Mouse (Mus musculus) B cell, adult 2 months (primary cell): ENCODE data around the gene Ggta1.

ENCODE experiments used
- DNase-seq, 2 experiments: peaks; one replicate each; pipeline ENCODE4 v3.0.0; 2022

Gene Ggta1

DNA sequence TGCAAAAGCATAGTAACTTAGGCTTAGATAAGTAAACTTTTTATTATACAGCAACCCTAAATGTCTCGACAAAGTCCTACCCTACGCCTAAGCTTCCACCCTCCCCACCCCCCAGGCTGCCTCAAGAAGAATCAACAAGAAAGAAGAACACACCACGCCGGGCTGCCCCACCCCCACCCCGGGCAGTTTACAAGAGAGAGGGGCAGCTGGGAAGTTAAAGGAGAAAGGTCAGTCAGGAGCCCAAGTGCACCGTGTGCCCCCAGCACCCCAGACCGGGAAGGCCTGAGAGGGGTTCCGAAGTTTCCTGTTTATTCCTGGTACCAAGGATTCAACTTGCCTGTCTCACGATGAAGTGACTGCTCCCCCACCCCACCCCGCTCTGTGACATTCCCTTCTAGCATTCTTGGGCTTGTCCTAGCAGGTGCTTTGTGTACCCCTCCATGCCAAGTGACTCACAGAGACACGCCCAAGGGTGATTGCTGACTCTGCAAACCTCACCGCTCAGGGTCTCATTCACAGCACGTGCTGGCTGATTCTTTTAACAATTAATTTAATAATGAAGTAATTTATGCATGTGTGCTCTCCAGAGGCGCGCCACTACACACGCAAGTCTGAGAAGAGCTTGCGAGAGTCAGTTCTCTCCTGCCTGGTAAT is 27.6 kb upstream of the Ggta1 start:
- DNase-seq: no peak

DNA sequence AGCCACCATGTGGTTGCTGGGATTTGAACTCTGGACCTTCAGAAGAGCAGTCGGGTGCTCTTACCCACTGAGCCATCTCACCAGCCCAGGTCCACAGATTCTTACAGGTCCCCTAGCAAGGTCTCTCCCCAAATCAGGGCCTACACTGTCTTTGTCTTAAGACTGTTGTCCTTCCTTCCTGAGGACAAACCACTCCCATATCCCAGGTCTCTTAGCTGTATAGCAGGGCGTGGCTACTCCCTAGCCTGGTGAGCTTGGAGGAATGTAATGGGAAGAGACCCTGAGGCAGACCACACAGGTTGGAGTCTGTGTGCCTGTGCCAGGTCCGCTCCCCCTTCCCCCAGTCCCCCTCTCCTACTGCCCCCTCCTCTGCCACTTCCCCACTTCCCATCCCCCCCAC is 24.7 kb upstream of the Ggta1 start:
- DNase-seq: no peak

DNA sequence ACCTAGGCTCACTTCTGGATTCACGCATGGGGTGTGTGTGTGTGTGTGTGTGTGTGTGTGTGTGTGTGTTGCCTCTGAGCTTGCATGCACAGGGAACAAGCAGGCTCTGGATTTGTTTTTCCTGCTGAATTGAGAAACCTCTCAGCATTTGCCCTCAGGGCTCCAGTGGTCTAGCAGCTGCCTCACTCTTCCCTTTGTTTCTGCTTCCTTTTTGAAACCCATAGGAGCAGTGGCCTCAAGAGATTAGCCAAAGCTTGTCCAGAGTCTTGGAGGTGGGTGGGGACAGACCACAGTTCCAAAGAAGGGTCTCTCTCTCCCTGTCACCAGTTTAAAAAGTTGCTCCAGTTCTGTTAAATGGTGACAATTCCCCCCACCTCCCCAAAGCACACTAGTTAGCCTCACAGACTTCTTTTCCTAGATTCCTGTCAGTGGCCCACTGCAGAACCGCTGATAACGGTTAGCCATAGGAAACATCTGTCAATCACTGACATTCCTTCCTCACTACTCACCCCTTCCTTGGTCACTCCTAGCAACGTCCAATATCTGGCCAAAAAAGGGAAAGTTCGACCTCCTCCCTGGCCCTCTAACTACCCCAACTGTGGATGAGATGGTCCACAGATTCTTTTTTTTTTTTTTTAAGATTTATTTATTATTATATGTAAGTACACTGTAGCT is 24.1 kb upstream of the Ggta1 start:
- no peak for DNase-seq

DNA sequence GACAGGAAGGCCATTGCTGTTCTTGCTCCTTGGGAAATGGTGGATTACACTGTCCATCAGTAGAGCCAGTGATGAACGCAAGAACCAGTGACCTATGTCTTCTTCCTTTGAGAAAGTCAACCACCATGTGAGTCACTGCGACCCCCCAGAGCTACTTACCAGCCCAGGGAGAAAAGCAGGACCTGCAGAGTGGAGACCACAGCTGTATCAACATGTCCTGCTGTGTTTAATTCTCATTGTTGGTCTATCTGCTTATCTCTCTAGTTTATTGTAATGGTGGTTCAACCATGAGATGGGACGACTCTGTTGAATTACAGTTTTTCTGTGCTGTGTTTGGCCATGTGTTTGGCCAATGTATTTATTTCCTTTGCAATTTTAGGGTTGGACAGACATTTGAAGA is 21.1 kb upstream of the Ggta1 start:
- DNase-seq: no peak

DNA sequence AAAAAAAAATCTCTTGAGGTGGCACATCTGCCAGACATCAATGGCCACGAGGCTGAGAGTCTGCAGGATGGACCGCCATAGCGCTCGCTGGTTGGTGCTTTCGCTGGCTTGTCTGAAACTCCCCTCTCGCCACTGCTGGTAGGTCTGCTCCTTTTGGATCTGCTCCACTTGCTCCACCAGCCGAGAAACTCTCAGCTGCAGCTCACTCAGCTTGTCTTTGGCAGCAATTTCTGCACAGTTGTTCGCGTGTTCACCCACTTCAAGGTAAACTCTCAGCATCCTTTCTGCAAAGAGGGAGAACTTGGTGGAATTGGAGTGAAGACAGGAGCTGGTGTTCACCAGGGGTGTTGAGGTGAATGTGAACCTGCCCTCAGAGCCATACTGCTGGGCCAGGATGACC is 20.4 kb upstream of the Ggta1 start:
- no peak for DNase-seq

DNA sequence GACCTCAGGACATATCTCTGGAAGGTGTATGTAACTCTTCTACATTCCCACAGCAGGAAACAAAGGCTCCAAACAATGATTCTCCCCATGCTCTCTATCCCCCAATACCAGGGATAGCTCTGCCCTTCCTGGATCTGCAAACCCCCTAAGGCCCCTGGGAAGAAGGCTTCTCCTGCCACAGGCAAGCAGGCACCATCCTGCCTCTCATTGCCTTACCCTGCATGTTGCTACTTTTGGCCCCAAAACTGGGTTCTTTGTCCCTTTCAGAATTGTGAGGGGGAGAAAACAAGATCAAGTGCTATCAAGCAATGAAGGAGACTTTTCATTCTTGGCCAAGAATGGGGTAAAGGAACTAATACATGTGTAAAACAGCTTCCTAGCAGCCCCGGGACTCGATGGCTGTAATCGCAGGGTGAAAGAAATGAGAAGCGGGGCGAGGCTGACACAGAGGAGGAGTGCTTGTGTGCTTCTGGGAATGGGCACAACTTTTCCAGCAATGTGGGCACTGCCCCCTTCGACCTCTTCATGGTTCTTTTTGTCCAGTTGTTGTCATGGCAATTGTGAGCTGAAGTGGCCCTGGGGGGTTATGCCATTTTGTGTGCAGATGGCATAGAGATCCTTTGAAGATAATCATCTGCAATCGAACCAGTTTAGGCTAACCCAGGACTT is 18.4 kb upstream of the Ggta1 start:
- DNase-seq: no peak

DNA sequence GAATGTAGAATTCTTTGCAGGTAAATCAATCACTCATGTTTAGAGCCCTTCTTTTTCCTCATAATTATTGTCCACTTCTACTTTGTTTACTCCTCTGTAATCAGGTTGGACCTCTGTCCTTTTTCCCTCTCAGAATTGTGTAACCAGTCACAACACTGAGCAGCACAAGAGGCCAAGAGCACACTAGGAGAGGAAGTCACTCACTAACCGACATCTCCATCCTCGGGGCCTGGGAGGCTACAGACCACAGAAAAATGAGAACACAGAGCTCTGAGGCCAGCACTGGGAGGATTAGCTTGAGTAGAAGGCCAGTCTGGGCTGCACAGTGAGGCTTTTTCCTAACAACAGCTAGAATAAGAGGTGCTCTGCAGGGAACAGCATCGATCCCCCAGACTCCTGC is 17.0 kb upstream of the Ggta1 start:
- no peak for DNase-seq

DNA sequence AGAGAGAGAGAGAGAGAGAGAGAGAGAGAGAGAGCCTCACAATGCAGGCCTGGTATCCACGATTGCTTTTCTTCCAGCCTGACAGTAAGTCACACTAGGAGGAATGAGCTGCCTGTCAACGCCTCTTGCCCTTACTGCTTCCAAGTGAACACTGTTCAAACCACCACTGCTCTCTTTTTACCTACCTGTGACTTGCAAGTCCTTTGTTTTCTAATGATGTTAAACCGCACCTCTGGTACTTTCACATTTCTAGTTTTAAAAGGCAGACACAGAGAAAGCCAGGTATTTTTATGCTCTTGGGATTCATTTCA is 15.7 kb upstream of the Ggta1 start:
- DNase-seq: no peak

DNA sequence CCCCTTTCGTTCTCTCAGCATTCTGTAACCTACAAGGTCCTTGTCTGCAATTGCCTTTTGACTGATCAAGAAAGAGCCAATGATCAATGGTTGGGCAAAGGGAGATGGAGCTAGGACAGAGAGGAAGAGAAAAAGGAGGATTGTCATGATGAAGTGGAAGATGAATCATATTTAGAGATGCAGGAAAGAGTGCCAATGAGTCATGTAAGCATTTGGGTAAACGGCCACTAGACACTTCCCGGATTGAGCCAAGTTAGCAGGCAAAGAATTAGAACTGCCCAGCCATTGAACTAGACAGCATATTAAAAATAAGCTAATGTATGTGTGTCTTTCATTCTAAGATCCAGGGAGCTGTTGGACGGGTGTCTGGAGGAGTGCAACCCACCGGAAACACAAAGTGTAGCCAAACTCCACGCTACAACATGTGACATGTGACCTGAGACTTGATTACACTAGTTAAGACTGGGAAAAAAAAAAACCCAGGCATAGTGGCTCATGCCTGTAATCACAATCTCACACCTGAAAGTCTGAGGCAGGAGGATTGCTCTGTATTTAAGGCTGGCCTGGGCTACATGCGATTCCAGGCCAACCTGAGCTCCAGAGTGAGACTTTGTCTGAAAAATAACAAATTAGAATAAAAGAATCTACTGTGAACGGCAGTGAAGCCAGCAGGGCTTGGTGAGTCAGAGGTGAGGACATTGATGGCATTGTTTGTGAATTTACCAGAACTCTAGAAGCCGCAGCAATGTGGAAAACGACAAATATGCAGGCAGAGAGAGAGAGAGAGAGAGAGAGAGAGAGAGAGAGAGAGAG is 15.2 kb upstream of the Ggta1 start:
- no peak for DNase-seq

DNA sequence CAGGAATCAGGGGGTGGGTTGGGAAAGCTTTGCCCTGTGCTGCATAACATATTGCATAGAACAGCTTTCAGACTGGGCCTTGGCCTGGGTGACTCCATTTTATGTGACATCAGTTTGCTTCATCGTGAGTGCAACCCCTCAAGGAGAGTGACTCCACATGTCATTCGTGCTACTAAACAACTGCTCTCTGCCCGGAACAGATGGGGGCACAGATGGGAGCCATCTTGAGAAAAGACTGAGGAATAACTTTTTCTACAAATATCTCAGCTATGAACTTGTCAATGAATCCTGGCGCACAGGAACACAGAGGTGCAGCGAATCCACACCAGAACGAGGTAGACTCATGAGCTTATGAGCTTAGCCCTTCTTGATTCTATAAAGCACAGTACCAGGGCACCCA is 14.3 kb upstream of the Ggta1 start:
- no peak for DNase-seq

DNA sequence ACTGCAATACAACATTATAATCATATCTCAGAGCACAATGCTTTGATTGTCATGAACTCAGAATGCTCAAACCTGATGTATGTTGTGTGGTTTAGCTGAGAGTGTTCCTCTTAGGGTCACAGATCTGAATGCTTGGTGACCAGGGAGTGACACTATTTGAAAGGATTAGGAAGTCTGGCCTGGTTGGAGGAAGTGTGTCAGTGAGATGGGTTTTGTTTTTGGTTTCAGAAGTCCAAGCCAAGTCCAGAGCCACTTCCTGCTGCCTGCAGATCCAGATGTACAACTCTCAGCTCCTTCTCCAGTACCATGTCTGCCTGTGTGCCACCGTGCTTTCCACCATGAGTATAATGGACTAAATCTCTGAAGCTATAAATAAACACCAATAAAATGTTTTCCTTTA is 11.9 kb upstream of the Ggta1 start:
- DNase-seq: no peak

DNA sequence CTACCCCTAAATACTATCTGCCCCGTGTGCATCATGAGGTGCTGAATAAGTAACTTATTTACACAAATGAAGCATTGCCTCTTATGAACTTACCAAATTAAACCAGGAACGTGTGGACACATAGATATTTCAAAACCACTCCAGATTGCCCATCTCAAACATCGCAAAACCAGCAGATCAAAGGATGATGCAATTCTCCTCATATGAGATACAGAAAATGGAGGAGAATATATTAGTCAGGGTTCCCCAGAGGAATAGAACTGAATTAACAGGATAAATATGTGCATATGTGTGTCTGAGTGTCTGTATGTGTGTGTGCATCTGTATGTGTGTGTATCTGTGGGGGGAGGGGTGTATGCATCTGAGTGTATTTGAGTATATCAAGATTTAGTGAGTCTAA is 6.2 kb upstream of the Ggta1 start:
- DNase-seq: no peak

DNA sequence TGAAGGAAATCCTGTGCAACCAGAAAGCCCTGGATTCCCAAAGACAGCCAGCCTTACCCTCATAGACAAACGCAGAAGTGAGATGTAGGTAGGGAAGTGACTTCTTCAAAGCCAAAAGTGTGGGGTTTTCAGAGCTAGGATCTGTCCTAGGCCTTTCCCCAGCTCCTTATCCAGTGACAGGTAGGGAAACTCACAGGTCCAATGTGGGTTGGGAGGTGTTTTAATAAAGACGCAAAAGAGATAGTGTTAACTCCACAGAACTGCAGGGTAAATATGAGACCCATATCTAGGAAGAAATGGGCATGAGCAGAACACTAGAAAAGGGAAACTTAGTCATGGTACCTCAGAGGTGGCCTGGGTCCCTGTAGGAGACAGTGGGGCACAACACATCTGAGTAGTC is 5.2 kb upstream of the Ggta1 start:
- no peak for DNase-seq

DNA sequence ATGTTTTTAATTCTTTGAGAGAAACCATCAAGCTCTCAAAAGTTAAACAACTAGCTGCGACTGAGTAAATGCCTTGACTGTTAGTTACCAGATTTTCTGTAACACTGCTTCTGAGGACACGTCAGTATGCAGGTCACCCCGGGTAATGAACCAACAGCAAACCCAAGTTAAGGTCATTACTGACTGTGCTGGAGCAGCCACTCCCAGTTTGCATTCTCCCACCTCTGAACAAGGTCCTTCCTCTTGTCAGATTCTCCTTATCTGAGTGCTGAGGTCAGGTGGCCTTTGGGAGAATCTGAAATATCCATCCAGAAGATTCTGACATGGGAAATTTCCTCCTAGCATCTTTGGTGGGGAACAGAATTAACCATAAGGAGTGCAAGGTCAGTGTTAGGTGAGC is 4.8 kb upstream of the Ggta1 start:
- no peak for DNase-seq

DNA sequence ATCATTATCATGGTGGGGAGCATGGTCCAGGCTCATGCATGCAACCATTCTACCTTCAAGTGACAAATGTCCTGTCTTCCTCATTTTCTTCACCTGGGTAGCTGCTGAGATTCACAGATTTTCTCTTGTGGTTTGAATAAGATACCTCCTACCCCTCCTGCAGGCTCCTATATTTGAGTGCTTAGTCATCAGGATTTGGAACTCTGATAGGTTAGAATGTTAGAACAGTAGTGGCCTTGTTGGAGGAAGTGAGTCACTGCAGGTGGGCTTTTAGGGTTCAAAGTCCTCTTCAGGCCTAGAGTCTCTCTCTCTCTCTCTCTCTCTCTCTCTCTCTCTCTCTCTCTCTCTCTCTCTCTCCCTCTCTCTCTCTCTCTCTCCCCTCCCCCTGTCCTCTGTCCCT is 2.6 kb upstream of the Ggta1 start:
- no peak for DNase-seq

DNA sequence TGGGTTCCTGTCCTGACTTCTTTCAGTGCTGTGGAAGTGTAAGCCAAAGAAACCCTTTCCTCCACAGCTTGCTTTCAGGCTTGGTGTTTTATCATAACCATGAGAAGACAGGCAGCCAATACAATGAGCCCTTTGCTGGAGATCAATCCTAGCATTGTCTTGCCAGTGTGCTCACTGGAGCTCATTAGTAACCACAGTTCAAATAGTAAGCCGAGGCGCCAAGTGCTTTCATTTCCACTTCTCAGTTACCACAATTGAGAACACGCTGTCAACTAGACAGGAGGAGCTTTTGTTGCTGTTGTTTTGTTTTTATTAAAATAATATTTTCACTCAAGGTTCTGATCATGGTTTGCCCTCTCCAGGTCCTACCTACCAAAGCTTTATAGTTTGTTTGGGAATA is 1.5 kb upstream of the Ggta1 start:
- peak; percentile 65 to 70 for DNase-seq

DNA sequence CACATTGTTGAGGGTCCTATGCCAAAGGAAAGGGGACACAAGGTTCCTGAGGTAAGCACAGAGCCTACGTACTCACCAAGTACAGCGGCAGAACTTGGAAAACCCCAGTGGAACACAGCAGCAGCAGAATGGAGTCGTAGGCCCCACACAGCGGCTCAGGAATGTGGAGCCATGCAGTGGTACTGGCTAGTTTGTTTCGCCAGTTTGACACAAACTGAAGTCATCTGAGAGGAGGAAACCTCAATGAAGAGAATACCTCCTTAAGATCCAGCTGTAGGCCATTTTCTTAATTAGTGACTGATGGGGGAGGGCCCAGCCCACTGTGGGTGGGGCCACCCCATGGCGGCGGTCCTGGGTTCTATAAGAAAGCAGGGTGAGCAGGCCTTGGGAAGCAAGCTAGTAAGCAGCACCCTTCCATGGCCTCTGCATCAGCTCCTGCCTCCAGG is 1.1 kb upstream of the Ggta1 start:
- no peak for DNase-seq

DNA sequence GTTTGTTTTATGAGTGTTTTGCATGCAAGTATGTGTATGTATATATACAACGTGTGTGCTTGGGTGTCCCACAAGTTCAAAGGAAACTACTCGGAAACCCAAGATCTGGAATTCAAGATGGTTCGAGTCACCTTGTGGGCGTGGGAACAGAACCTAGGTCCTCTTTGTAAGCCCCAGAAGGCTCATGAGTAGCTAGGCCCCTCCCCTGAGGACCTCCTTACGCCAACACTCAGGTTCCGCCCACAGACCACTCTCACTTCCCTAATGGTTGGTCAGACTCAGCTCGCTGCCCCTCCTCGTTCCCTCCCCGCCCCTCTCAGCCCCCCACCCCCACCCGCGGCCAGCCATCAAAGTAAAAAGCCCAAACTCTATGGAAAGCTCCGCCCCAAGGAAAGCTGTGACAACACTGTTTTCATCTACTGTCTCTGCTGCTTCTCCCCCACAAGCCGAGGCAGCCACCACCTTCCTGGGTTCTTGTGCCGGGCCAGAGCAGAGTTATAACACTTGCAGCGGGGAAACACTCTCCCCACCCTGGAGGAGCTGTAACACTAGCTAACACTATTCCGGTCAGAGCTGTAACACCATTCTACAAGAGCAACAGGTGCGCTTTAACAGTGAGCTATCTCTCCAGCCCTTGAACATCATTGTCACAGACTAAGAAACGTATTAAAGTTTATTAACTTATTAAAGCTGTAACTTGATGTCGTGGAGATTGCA is 499 bp upstream of the Ggta1 start:
- DNase-seq: peak; percentile 87 to 91

DNA sequence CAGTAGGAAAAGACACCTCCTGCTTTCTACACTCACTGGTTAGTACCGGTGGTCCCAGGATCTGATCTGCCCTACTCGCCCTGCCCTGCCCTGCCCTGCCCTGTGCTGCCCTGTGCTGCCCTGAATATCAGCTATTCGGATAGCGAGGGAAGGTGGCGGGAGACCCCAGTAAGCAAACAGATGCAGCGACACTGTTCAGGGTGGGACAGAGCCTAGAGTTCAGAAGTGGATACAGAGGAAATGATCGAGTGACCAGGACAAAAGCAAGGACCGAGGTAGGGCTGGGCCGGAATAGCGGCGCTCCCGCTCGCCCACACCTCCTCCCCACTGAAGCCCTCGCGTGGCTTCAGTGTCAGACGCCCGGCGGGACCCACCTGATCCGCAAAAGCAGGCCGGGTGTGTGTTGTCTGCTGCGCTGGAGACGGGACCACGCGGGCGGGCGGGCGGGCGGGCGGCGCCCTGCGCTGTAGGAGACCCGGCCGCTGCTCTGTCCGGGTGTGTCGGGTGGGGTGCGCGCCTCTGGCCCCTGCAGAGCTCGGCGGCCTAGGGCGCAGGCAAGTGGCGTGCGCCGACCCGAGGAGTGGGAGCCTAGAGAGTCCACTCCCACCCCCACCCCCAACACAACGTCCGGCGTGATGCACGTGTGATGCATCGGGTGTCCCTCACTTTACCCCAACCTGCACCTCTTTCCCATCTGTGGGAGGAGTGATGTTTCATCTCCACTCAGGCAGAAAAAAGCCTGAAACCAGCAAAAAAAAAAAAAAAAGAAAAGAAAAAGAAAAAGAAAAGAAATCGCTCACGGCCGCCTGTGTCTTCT is 852 bp downstream of the Ggta1 start:
- peak; percentile 49 to 52 for DNase-seq

DNA sequence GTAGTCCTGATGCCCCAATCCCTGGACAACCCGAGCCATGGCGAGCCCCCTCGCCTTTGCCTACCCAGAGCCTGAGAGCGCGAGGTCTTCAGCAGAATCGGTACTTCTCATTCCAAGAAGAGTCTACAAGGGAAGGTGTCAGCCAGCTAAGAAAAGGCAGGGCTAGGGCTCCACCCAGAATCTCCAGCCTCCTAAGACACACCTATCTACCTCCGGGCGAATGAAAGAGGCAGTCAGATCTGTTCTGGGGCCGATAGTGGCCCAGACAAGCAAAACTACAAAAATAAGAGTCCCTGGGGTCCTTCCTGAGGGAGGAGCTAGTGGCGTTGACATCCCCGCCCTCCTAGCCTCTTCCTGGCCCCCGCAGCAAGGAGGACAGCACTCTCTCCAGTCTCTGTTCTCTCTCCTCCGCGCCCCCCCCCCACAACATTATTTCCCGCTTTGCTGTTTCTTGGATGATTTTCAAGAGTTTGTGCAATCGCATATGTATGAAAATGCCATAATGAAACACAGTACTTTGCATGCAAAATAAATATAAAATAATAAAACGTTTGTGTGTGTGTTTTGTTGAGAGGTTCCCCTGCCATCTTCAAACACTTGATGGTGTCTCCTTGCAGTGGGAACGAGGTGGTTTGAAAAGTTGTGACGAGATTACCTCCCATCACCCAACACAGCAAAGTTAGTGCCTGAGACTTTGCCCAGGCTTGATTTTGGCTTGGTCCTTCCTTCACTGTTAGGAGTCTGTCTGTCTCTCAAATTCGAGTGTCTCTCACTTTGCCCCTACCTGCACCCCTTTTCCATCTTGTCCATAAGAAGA is 1.7 kb downstream of the Ggta1 start:
- DNase-seq: peak; percentile 70 to 77

DNA sequence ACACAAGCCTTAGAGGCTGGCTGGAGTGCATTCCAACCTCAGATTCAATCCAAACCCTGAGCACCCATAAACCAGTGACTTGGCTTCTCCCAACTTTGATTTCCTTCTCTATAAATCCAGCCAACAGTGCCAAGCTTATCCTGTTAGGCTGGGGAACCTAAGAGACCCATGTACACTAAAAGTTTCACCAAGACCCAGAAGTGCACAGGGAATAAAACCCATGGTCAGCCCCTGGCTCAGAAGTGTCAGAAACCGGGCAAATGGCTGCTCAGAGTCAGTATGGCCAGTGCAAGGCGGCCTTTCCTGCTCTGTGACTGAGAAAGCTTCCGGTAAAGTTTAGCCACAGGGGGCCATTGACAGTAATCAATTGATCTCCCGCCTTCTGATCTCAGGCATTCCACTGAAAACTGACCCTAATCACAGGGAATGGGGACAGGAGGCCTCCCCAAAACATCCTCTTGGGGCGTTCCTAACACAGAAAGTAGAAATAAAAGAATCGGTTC is 2.6 kb downstream of the Ggta1 start:
- no peak for DNase-seq
